Mouse (Mus musculus): Measurements from ENCODE around the gene Focad.

- no peak for TF ChIP-seq CTCF (IDR thresholded peaks at IDR 0.05; ENCODE audit: borderline replicate concordance, control insufficient read depth, extremely low read depth, insufficient read depth, low read length, poor library complexity)
- no peak for TF ChIP-seq POLR2A (IDR thresholded peaks at IDR 0.05; ENCODE audit: control insufficient read depth, extremely low read depth, insufficient read depth, low read length, poor library complexity)
Observed at GRCm38 (mm10) chr4:88117331-88117730, 22.9 kb downstream of the Focad start.
